Mouse (Mus musculus) liver, embryonic 14.5 days (tissue): ENCODE data around the gene Cenpb.

Source experiments
- CTCF ChIP-seq: IDR thresholded peaks from 2 replicates; pipeline ENCODE4 v1.5.1; 2016; ENCODE audit warnings: antibody characterized with exemption, low read depth, control low read depth
- EP300 ChIP-seq: IDR thresholded peaks from 2 replicates; pipeline ENCODE4 v1.6.1; 2016; ENCODE audit warnings: antibody characterized with exemption, low read depth

- TF ChIP-seq CTCF (no peak), EP300 (peak; percentile 92)
Measured at GRCm38 (mm10) chr2:131152166-131152730, 27.6 kb downstream of the Cenpb start.
